Mouse (Mus musculus) intestine, embryonic 16.5 days (tissue): Measurements from ENCODE around the gene 6720489N17Rik. TPM values are rescaled to one million over a fixed set of nuclear protein-coding genes. Genes with fewer than 3 reads are reported as not detected.

Source experiments
- microRNA-seq: library from miRNA; unstranded; fragments of <30 nt; microRNA quantifications from one replicate; pipeline ENCODE4, GENCODE M21; 2016
- polyA plus RNA-seq: library from polyadenylated mRNA; unstranded; fragments of >200 nt; fragmentation: Nextera tagmentation; extraction: Ambion mirVana; gene quantifications from 2 replicates; pipeline ENCODE4 v1.2.1, GENCODE M21; 2015

6720489N17Rik gene
- polyA plus RNA-seq, 1 experiment from 2014 or later, result 9.3 TPM

Small RNA genes within 50 kb of the gene (microRNA-seq; reads per million reads assigned to microRNA genes)
- gene Gm24020, result not detected

Other genes starting within 250 kb of the 6720489N17Rik start
- 5.0 and 5.1 TPM in 2 replicates for gene Gm3604, start 241.0 kb downstream of the 6720489N17Rik start, polyA plus RNA-seq
- gene Gm49359, start 157.3 kb downstream of the 6720489N17Rik start, polyA plus RNA-seq, result 8.1 and 8.7 TPM in 2 replicates
- 0.39 TPM in 1 of 2 replicates, not detected in the other for gene Zfp935, start 65.7 kb downstream of the 6720489N17Rik start, polyA plus RNA-seq
- 12.7 and 13.0 TPM in 2 replicates for gene Zfp934, start 53.0 kb downstream of the 6720489N17Rik start, polyA plus RNA-seq
- 16.1 and 18.1 TPM in 2 replicates for gene Platr25, start 136.5 kb upstream of the 6720489N17Rik start, polyA plus RNA-seq
- 5.4 and 6.6 TPM in 2 replicates for gene Gm5141, start 161.6 kb upstream of the 6720489N17Rik start, polyA plus RNA-seq
- 406 and 487 TPM in 2 replicates for gene Fbp2, start 234.2 kb upstream of the 6720489N17Rik start, polyA plus RNA-seq